ENCODE assay signal across 10 mouse cellular contexts in the genomic region with DNA sequence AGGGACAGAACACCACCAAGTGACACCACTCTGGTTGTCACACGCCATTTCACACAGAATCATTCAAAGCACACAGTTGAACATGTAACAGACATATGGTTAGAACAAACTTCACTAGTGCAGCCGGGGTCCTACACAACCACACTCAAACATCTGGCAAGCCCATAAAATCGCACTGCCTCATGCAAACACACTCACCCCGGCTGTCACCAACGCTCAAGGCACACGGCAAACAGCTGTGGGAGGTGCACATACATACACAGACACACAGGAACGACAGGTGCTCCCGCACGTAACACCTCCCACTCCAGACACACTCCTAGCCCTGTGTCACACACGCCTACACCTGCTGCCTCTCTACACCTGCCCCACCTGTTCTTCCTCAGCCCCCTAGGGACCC. TPM values are rescaled to one million over a fixed set of nuclear protein-coding genes. Genes with fewer than 3 reads are reported as not detected.
A peak's percentile ranks its signal among the peaks of the same experiment; 100 is the strongest.
DNase-seq lines count a peak whose midpoint lies in the region; ATAC-seq lines count a peak whose summit lies in the region.
"Had no signal": no experiment of that assay in that cellular context is flagged by ENCODE, and none has a peak within 500 bp of the region (broad histone marks: within the 10 kb centered on the region; RNA-seq: fewer than 3 reads in every experiment).

No protein-coding gene starts in this region.

- H3K9ac ChIP-seq in heart, embryonic 15.5 days: peak overlapping the region; percentile 39
- peak overlapping the region; percentile 75 for H3K9ac ChIP-seq in hindbrain, embryonic 13.5 days
- H3K9ac ChIP-seq in midbrain, embryonic 13.5 days (replicated peaks): peak overlapping the region; percentile 71

- H3K9me3 ChIP-seq in heart, embryonic 15.5 days (replicated peaks): no peaks in the 10 kb centered on the region
- no peaks in the 10 kb centered on the region for H3K9me3 ChIP-seq in hindbrain, embryonic 13.5 days
- no peaks in the 10 kb centered on the region for H3K9me3 ChIP-seq in midbrain, embryonic 13.5 days

- WGBS in heart, embryonic 15.5 days: 58% methylated on average over 10 of the region's 10 CpGs
- 63% methylated on average over 10 of the region's 10 CpGs for WGBS in hindbrain, embryonic 13.5 days
- 69% methylated on average over 10 of the region's 10 CpGs for WGBS in midbrain, embryonic 13.5 days

- H3K27ac ChIP-seq in heart, embryonic 15.5 days: no peak overlapping the region
- no peak overlapping the region for H3K27ac ChIP-seq in hindbrain, embryonic 13.5 days
- no peak overlapping the region for H3K27ac ChIP-seq in midbrain, embryonic 13.5 days
- H3K27ac ChIP-seq: macrophage had no signal

- peaks cover 34% of the 10 kb centered on the region for H3K4me1 ChIP-seq in heart, embryonic 15.5 days (replicated peaks)
- peaks cover 47% of the 10 kb centered on the region for H3K4me1 ChIP-seq in hindbrain, embryonic 13.5 days (replicated peaks)
- peaks cover 39% of the 10 kb centered on the region for H3K4me1 ChIP-seq in midbrain, embryonic 13.5 days (replicated peaks)

- no peak for DNase-seq in heart, postnatal 4 days
- DNase-seq in brain, adult 2 months (ENCODE audit: low read depth, low spot score): peak; percentile 64
- DNase-seq in cerebellum, postnatal 36 days: no peak
- no peak for DNase-seq in urinary bladder, adult 2 months (ENCODE audit: low spot score)
- DNase-seq in layer of hippocampus, adult 11-12 months (ENCODE audit: low spot score): no peak
- DNase-seq: gastrocnemius, postnatal 36 days had no signal

- peak overlapping the region; percentile 51 for H3K4me3 ChIP-seq in heart, embryonic 15.5 days
- peak overlapping the region; percentile 46 for H3K4me3 ChIP-seq in hindbrain, embryonic 13.5 days
- H3K4me3 ChIP-seq in midbrain, embryonic 13.5 days (replicated peaks): peak overlapping the region; percentile 45

- no peaks in the 10 kb centered on the region for H3K36me3 ChIP-seq in heart, embryonic 15.5 days
- peaks cover 14% of the 10 kb centered on the region; the same call in 1 of the 2 replicates for H3K36me3 ChIP-seq in hindbrain, embryonic 13.5 days
- peaks cover 13% of the 10 kb centered on the region for H3K36me3 ChIP-seq in midbrain, embryonic 13.5 days

- peak overlapping the region; percentile 85 for H3K4me2 ChIP-seq in heart, embryonic 15.5 days
- H3K4me2 ChIP-seq in hindbrain, embryonic 13.5 days: peak overlapping the region; percentile 87
- H3K4me2 ChIP-seq in midbrain, embryonic 13.5 days (replicated peaks): peak overlapping the region; percentile 92

- peaks cover 12% of the 10 kb centered on the region; the same call in 1 of the 2 replicates for H3K27me3 ChIP-seq in heart, embryonic 15.5 days
- peaks cover 23% of the 10 kb centered on the region for H3K27me3 ChIP-seq in hindbrain, embryonic 13.5 days
- H3K27me3 ChIP-seq in midbrain, embryonic 13.5 days: peaks cover 20% of the 10 kb centered on the region; the same call in 1 of the 2 replicates

- ATAC-seq in heart, embryonic 15.5 days (replicated peaks; ENCODE audit: insufficient number of reproducible peaks, insufficient read depth, low FRiP score, low read depth): no peak
- no peak for ATAC-seq in hindbrain, embryonic 13.5 days (ENCODE audit: low FRiP score)
- ATAC-seq in midbrain, embryonic 13.5 days: no peak

RNA-seq across cellular contexts. Expression of gene Kcnip2, which starts 0.7 kb away (rescaled TPM):
- 6.9 and 10.0 TPM in 2 replicates for polyA plus RNA-seq in heart, embryonic 15.5 days (2015; fragmentation: Nextera tagmentation; extraction: Ambion mirVana)
- 10 to 100 TPM; 69.8 to 85.1 TPM for total RNA-seq in heart, postnatal 4 days (2021)
- polyA plus RNA-seq in hindbrain, embryonic 13.5 days (2015; fragmentation: Nextera tagmentation; extraction: Ambion mirVana): 5.1 and 6.8 TPM in 2 replicates
- 2.8 and 3.0 TPM in 2 replicates for polyA plus RNA-seq in midbrain, embryonic 13.5 days (2015; fragmentation: Nextera tagmentation; extraction: Ambion mirVana)
- polyA plus RNA-seq in urinary bladder, adult 2 months (2012; rRNA removed): 0.40 and 0.55 TPM in 2 replicates
- polyA plus RNA-seq: macrophage had no signal

RNA-seq across cellular contexts. Expression of gene Mgea5, which starts 31.5 kb away (rescaled TPM):
- polyA plus RNA-seq in heart, embryonic 15.5 days (2015; fragmentation: Nextera tagmentation; extraction: Ambion mirVana): 33.8 and 38.1 TPM in 2 replicates
- total RNA-seq in heart, postnatal 4 days (2021): 10 to 100 TPM; 82.8 to 89.2 TPM
- 86.8 and 88.0 TPM in 2 replicates for polyA plus RNA-seq in hindbrain, embryonic 13.5 days (2015; fragmentation: Nextera tagmentation; extraction: Ambion mirVana)
- polyA plus RNA-seq in midbrain, embryonic 13.5 days (2015; fragmentation: Nextera tagmentation; extraction: Ambion mirVana): 96.2 and 102 TPM in 2 replicates
- 74.9 and 76.7 TPM in 2 replicates for polyA plus RNA-seq in urinary bladder, adult 2 months (2012; rRNA removed)
